Mouse (Mus musculus): ENCODE measurements around the gene Olfr39.
"Not testable (repeated sequence)": the region's sequence is repeated elsewhere in the genome, so short reads cannot be mapped to it uniquely, and the experiment has no call there.

The Olfr39 gene

DNA sequence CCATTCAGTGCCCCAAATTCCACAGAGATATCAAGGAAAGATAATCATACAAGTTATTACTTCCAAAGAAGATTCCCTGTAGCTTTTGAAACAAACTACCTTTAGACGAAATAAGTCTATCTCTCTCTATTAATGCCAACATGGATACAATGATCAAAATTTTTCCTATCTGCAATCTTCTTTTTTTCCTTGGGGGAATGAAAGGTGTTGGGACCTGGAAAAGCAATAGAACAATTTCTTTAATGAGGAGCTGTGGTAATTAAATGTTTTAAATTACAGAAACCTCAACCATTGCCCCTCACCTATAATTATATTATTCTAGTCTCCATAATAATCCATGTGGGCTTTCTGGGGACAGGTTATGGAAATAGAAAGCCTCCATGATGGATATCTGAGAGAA, at the start of gene Olfr39:
Gene Olfr39, plus strand, starts transcription at position 301 of the 400 bp plus-strand sequence.
- in situ Hi-C loops (cut with MboI, MseI), result no loop called here

DNA sequence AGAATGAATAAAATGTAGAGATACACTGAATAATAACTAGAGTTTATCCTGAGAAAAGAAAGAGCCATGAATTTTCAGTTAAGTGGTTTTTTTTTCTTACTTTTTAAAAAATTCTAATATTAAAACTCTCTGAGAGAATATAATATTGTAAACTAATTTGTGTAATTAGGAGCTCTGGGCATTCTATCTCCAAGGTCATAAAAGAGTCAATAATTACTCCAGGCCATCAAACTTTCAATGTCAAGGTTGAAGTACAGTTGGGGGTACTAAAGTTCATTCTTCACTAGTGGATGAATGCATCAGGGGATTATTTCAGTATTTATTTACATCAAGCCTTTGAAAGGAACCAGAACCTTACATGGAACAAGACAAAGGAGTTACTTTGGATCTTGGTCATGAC, 45.3 kb upstream of the Olfr39 start, which contains the start of gene Olfr872:
Gene Olfr872, plus strand, starts transcription at position 301 of the 400 bp plus-strand sequence.
- in situ Hi-C loops (cut with MboI, MseI), result no loop called here

DNA sequence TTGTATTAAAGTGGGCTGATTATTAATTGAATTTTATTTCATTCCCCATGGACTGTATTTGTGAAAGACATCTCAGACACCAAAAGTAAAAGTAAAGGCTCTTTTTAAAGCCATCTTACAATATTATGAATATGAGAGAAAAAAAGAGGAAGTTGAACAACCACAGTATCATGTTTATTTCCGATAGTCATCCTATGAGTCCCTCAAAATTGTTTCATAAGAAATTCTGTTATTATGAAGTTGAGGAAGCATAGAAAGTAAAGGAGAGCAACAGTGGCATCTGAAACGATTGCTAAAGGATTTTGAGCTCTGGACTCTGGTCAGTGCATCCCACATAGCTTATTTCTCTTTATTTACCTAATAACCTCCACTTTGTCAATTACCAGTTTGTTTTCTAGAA, 44.8 kb upstream of the Olfr39 start:
- in situ Hi-C loops (cut with MboI, MseI), result no loop called here

DNA sequence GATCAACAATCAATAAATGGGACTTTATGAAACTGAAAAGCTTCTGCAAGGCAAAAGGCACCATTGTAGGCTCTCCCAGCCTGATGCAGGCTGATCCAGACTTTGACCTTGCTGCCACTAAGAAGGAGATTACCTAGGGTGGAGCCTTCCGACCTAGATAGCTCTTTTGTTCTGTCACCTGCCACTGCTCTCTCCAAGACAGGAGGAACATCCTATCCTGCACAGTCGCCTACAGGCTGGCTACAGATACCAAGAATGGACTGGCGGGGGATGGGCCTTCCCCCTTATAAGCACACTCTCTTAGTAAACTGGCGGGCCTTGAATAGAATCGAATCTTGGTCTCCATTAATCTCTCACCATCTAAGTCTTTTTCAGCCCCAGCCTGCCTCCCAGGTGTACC, 13.4 kb downstream of the Olfr39 start:
- in situ Hi-C loops (cut with MboI, MseI), result not testable (repeated sequence)

DNA sequence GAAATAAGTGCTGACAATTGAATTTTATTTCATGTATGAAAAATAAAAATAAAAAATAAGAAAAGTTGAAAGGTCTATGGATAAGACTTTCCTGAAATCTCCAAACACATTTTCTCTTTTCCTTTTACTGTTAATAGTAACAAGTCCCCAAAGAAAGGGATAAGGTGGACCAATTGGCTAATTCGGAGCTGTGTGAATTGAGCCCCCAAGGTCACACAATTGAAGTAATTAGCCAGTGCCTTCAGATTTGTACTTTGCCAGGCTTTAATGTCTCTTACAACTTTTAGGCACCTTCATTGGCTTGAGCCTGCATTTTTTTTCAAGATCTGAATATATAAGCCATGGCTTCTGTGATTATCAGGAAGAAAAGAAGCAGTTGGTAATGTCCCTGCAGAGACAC, 16.1 kb downstream of the Olfr39 start, which contains the start of gene Olfr873:
Gene Olfr873, plus strand, starts transcription at position 301 of the 400 bp plus-strand sequence.
- in situ Hi-C loops (cut with MboI, MseI), result no loop called here

DNA sequence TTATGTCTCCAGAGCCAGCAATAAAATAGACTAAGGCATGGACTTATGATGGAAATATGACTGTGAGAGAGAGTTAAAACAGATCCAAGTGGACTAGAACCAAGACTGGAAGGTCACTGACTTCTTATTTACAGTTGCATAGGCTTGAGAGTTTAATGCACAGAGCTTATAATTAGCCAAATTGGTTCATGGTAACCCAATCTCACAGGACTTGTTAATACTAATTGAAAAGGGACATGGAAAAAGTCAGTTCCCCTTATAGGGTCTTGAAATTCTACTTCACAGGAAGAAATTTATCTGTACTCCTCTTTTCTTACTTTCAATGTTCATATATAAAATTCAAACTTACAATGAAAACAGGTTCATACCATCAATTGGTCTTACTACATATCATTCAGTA, 53.8 kb downstream of the Olfr39 start, which contains the start of gene Olfr18:
Gene Olfr18, minus strand, starts transcription at position 101 of the 400 bp plus-strand sequence.
- in situ Hi-C loops (cut with MboI, MseI), result no loop called here
